Mouse (Mus musculus) lung, postnatal 0 days (tissue): ENCODE measurements around the gene Prkcb. TPM values are rescaled to one million over a fixed set of nuclear protein-coding genes. Genes with fewer than 3 reads are reported as not detected.

Source experiments
- ATAC-seq: fragments of 200-750 bp; cut with Nextera tagmentation; 2 replicates; pipeline ENCODE4 v1.8.0; 2017; ENCODE audit warnings: moderate library complexity
- DNase-seq: peaks from one replicate; pipeline ENCODE4 v3.0.0-alpha.2; 2016; ENCODE audit warnings: low spot score
- H3K27ac ChIP-seq: fragments of 300-500 bp; sonication (generic); 2 replicates; pipeline ENCODE4 v1.5.1; 2014; ENCODE audit warnings: antibody characterized with exemption, mild to moderate bottlenecking, low read length, mixed read lengths
- H3K27me3 ChIP-seq: fragments of 300-500 bp; sonication (generic); replicated peaks from 2 replicates; pipeline ENCODE4 v1.6.1; 2014; ENCODE audit warnings: low read length, mixed read lengths; ENCODE audit not compliant: insufficient read depth
- H3K36me3 ChIP-seq: fragments of 300-500 bp; sonication (generic); 2 replicates; pipeline ENCODE4 v1.6.1; 2014; ENCODE audit warnings: low read length, mixed read lengths; ENCODE audit not compliant: insufficient read depth
- H3K4me1 ChIP-seq: fragments of 300-500 bp; sonication (generic); 2 replicates; pipeline ENCODE4 v1.6.1; 2014; ENCODE audit warnings: antibody characterized with exemption, low read depth, low read length, mixed read lengths; ENCODE audit not compliant: insufficient read depth
- H3K4me2 ChIP-seq: fragments of 300-500 bp; sonication (generic); replicated peaks from 2 replicates; pipeline ENCODE4 v1.6.1; 2014; ENCODE audit warnings: low read depth, mild to moderate bottlenecking, low read length, moderate library complexity, mixed read lengths
- H3K4me3 ChIP-seq: fragments of 300-500 bp; sonication (generic); 2 replicates; pipeline ENCODE4 v1.5.1; 2014; ENCODE audit warnings: low read depth, low read length
- H3K9ac ChIP-seq: fragments of 300-500 bp; sonication (generic); replicated peaks from 2 replicates; pipeline ENCODE4 v1.6.1; 2014; ENCODE audit warnings: low read depth, mild to moderate bottlenecking
- H3K9me3 ChIP-seq: fragments of 300-500 bp; sonication (generic); 2 replicates; pipeline ENCODE4 v1.6.1; 2016; ENCODE audit warnings: low read length, mixed read lengths
- CTCF ChIP-seq: IDR thresholded peaks from 2 replicates; pipeline ENCODE4 v1.5.1; 2016; ENCODE audit warnings: antibody characterized with exemption, mild to moderate bottlenecking
- EP300 ChIP-seq: IDR thresholded peaks from 2 replicates; pipeline ENCODE4 v1.6.1; 2016; ENCODE audit warnings: antibody characterized with exemption, mild to moderate bottlenecking, control low read depth
- WGBS: fragments of 180-500 bp; shearing (Covaris S2); extraction: QIAGEN DNeasy Blood & Tissue Kit; methylation state at CpG from one replicate; pipeline ENCODE4 v1.1.7; 2014; 5-methylcytosine and 5-hydroxymethylcytosine counted together
- polyA plus RNA-seq: library from polyadenylated mRNA; unstranded; fragments of >200 nt; fragmentation: Nextera tagmentation; extraction: Ambion mirVana; gene quantifications from 2 replicates; pipeline ENCODE4 v1.2.1, GENCODE M21; 2015

Gene Prkcb
- polyA plus RNA-seq, 1 experiment from 2014 or later, result 2.3 TPM

DNA sequence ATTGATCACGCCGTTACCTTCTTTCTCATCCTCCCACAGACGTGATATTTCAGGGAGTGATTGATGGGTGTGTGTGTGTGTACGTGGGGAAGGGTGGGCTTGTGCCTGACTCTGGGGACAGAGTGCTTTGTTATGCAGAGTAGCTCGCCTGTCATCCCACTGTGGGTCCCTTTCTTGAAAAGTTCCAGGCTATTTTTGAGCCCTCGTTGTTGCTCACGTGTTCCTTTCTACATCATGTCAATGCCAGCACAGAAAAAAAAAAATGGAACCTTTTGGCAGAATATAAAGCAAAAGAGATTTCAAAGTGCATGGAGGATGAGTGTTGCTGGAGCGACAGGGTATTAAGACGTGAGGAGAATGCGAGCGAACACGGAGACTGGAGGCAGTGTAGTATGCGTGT lies 118.1 kb downstream of the Prkcb start:
- H3K9ac ChIP-seq, result no peak overlapping the region
- DNase-seq (no peak), ATAC-seq (no peak)
- H3K4me3 ChIP-seq, result no peak overlapping the region
- WGBS, result 58% methylated on average over 13 of the region's 13 CpGs
- no peak overlapping the region for H3K27ac ChIP-seq
- H3K4me1 ChIP-seq, result peaks cover 3% of the 10 kb centered on the region; the same call in 1 of the 2 replicates
- H3K36me3 ChIP-seq, result no peaks in the 10 kb centered on the region
- no peaks in the 10 kb centered on the region for H3K9me3 ChIP-seq
- no peak overlapping the region for H3K4me2 ChIP-seq
- no peaks in the 10 kb centered on the region for H3K27me3 ChIP-seq
- no peak for TF ChIP-seq EP300
- no peak for TF ChIP-seq CTCF

DNA sequence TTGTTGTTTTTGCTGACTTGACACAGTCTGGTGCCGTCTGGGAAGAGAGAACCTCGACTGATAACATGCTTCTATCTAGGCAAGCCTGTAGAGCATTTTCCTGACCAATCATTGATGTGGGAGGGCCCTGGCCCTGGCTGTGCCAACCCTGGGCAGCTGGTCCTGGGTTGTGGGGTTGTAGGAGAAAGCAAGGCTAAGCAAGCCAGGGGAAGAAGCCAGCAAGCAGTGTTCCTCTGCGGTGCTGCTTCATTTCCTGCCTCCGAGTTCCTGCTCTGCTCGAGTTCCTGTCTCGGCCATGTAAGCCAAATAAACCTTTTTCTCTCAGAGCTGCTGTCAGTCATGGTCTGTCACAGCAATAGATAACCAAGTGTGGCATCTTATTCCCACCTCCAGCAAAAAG lies 121.4 kb downstream of the Prkcb start:
- no peak overlapping the region for H3K4me3 ChIP-seq
- no peak for TF ChIP-seq EP300
- TF ChIP-seq CTCF, result no peak
- no peaks in the 10 kb centered on the region for H3K27me3 ChIP-seq
- H3K9me3 ChIP-seq, result no peaks in the 10 kb centered on the region
- ATAC-seq (no peak), DNase-seq (no peak)
- H3K4me1 ChIP-seq, result no peaks in the 10 kb centered on the region
- WGBS, result 51% methylated on average over 6 of the region's 6 CpGs
- H3K9ac ChIP-seq, result no peak overlapping the region
- H3K27ac ChIP-seq, result no peak overlapping the region
- H3K36me3 ChIP-seq, result no peaks in the 10 kb centered on the region
- H3K4me2 ChIP-seq, result no peak overlapping the region

DNA sequence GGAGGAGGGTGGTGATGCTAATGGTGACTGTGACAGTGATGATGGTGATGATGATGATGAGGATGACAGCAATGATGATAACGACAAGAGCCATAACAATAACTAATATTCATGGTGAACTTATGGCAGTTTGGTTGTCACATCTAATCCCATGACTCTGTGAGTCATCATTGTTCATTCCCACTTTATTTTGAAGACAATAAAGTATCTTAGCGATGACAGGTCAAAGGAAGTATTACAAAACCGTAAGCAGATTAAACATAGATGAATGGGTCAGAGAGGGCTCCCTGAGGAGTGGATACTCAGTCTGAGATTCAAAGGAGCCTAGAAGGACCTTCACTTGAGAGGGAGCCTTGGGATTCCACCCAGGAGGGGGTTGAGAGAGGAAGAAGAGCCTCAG lies 122.3 kb downstream of the Prkcb start:
- no peaks in the 10 kb centered on the region for H3K9me3 ChIP-seq
- no peaks in the 10 kb centered on the region for H3K36me3 ChIP-seq
- H3K4me3 ChIP-seq, result no peak overlapping the region
- no peak overlapping the region for H3K9ac ChIP-seq
- DNase-seq (no peak), ATAC-seq (no peak)
- no peak overlapping the region for H3K27ac ChIP-seq
- 71% methylated on average over 3 of the region's 3 CpGs for WGBS
- no peak for TF ChIP-seq CTCF
- no peak for TF ChIP-seq EP300
- H3K4me1 ChIP-seq, result no peaks in the 10 kb centered on the region
- no peak overlapping the region for H3K4me2 ChIP-seq
- no peaks in the 10 kb centered on the region for H3K27me3 ChIP-seq

DNA sequence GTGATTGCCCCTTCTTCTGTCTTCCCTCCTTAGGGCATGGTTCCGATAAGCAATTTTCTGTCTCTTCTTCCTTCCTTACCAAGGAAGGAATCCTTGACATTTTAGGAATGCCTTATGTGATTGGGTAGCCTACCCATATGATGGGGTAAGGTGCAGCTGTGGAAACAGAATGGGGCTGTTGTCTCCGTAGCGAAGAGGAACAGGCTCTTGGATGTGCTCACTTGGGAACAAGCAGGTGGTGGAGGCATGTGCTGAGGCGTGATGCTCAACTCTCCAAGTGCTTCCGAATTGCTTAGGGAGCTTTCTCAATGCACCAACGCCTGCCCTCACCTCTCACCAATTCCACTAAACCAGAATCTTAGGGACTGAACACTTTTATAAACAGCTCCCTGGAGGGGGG lies 124.7 kb downstream of the Prkcb start:
- DNase-seq (no peak), ATAC-seq (no peak)
- 68% methylated on average over 6 of the region's 6 CpGs for WGBS
- H3K9me3 ChIP-seq, result no peaks in the 10 kb centered on the region
- no peak overlapping the region for H3K27ac ChIP-seq
- no peak overlapping the region for H3K9ac ChIP-seq
- H3K4me2 ChIP-seq, result no peak overlapping the region
- no peak for TF ChIP-seq EP300
- no peak for TF ChIP-seq CTCF
- no peaks in the 10 kb centered on the region for H3K27me3 ChIP-seq
- H3K36me3 ChIP-seq, result no peaks in the 10 kb centered on the region
- H3K4me3 ChIP-seq, result no peak overlapping the region
- H3K4me1 ChIP-seq, result no peaks in the 10 kb centered on the region

DNA sequence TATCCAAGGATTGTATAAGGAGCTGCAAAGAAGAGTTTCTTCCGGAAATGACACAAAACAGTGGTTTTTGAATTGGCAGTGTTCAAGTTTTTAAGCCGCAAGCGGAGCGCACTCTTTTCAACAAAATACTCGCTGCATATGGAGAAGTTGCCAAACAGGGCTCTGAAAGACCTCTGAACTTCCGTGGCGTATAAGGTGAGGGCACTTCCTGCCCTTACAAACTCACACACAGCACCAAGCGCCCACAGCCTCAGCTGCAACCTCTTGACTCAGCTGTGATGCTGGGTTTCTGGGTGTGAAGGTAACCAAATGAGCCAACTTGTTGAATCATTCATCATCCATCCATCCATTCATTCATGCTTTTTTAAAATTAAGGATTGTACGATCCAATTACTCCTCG lies 125.6 kb downstream of the Prkcb start:
- 73% methylated on average over 10 of the region's 10 CpGs for WGBS
- no peaks in the 10 kb centered on the region for H3K4me1 ChIP-seq
- no peaks in the 10 kb centered on the region for H3K27me3 ChIP-seq
- no peak overlapping the region for H3K4me3 ChIP-seq
- H3K36me3 ChIP-seq, result no peaks in the 10 kb centered on the region
- no peak for TF ChIP-seq EP300
- TF ChIP-seq CTCF, result no peak
- H3K4me2 ChIP-seq, result no peak overlapping the region
- H3K27ac ChIP-seq, result no peak overlapping the region
- no peak for ATAC-seq
- DNase-seq, result no peak
- H3K9ac ChIP-seq, result no peak overlapping the region
- no peaks in the 10 kb centered on the region for H3K9me3 ChIP-seq

DNA sequence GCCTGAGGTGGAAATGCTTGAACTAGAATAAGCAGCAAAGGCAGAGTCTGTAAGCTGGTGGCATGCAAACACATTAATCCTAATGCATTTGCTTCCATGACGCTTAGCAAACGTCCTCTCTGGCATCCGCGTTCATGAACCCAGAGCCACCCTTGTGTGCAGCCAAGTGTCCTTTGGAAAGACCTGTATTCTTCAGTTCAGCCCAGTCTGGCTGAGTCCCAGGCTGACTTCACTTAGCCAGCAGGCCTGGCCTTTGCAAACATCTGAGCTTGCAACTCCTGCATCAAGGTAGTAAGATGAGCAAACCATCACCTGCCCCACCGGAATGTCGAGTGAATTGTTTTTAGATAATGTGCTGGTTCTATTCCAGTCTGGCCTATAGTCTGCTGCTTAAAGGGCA lies 126.1 kb downstream of the Prkcb start:
- no peaks in the 10 kb centered on the region for H3K36me3 ChIP-seq
- H3K4me2 ChIP-seq, result no peak overlapping the region
- no peak overlapping the region for H3K27ac ChIP-seq
- no peaks in the 10 kb centered on the region for H3K27me3 ChIP-seq
- DNase-seq (no peak), ATAC-seq (no peak)
- H3K9ac ChIP-seq, result no peak overlapping the region
- no peaks in the 10 kb centered on the region for H3K4me1 ChIP-seq
- no peak for TF ChIP-seq CTCF
- no peak for TF ChIP-seq EP300
- WGBS, result 63% methylated on average over 6 of the region's 6 CpGs
- no peaks in the 10 kb centered on the region for H3K9me3 ChIP-seq
- no peak overlapping the region for H3K4me3 ChIP-seq

DNA sequence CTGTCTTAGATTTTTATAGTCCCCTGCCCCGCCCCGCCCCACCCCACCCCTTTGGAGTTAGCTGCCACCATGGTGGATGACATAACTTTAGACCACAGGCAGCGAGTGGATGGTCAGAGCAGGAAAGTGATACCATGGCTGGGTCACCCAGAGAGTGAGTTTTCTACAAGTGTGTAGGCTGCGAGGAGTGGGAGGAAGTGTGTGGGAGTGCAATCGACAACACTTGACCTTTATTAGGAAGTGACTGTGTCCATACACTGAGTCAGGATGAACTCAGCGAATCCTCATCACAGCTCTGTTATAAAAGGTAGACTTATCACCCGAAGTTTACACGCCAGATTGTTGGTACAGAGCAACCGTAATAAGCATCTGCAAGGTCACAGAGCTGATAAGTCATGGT lies 126.8 kb downstream of the Prkcb start:
- no peak for ATAC-seq
- Histone ChIP-seq H3K9ac (no peak overlapping the region), H3K27ac (no peak overlapping the region), H3K36me3 (no peaks in the 10 kb centered on the region), H3K27me3 (no peaks in the 10 kb centered on the region), H3K4me2 (no peak overlapping the region), H3K4me3 (no peak overlapping the region), H3K9me3 (no peaks in the 10 kb centered on the region), H3K4me1 (no peaks in the 10 kb centered on the region)
- no peak for TF ChIP-seq EP300
- no peak for TF ChIP-seq CTCF
- WGBS, result 66% methylated on average over 9 of the region's 9 CpGs
- no peak for DNase-seq
